Mouse (Mus musculus) liver, postnatal 0 days (tissue): ENCODE measurements at regions not wholly inside any gene's neighbourhood (a gene's known extent, or its start where the extent isn't known, plus 50 kb on each side); places are given as distances from the start of the nearest gene placed in this dataset.

Experiments
- ATAC-seq: fragments of 200-750 bp; cut with Nextera tagmentation; 2 replicates; pipeline ENCODE4 v1.8.0; 2017; ENCODE audit warnings: mild to moderate bottlenecking, moderate library complexity
- DNase-seq: peaks from one replicate; pipeline ENCODE4 v3.0.0-alpha.2; 2016
- H3K27ac ChIP-seq: fragments of 300-500 bp; sonication (generic); 2 replicates; pipeline ENCODE4 v1.5.1; 2014; ENCODE audit warnings: antibody characterized with exemption, moderate library complexity, mild to moderate bottlenecking, low read depth
- H3K27me3 ChIP-seq: fragments of 300-500 bp; sonication (generic); 2 replicates; pipeline ENCODE4 v1.6.1; 2014; ENCODE audit warnings: low read length, control low read depth, mixed read lengths; ENCODE audit not compliant: insufficient read depth
- H3K36me3 ChIP-seq: fragments of 300-500 bp; sonication (generic); replicated peaks from 2 replicates; pipeline ENCODE4 v1.6.1; 2014; ENCODE audit warnings: mild to moderate bottlenecking, control low read depth, low read length, moderate library complexity, mixed read lengths; ENCODE audit not compliant: insufficient read depth
- H3K4me1 ChIP-seq: fragments of 300-500 bp; sonication (generic); 2 replicates; pipeline ENCODE4 v1.6.1; 2014; ENCODE audit warnings: antibody characterized with exemption, mild to moderate bottlenecking, control low read depth; ENCODE audit not compliant: insufficient read depth
- H3K4me2 ChIP-seq: fragments of 300-500 bp; sonication (generic); 2 replicates; pipeline ENCODE4 v1.6.1; 2014; ENCODE audit warnings: low read depth, mild to moderate bottlenecking, low read length, moderate library complexity, mixed read lengths
- H3K4me3 ChIP-seq: fragments of 300-500 bp; sonication (generic); 2 replicates; pipeline ENCODE4 v1.5.1; 2014; ENCODE audit warnings: low read depth, low read length
- H3K9ac ChIP-seq: fragments of 300-500 bp; sonication (generic); replicated peaks from 2 replicates; pipeline ENCODE4 v1.6.1; 2014; ENCODE audit warnings: mild to moderate bottlenecking, moderate library complexity
- H3K9me3 ChIP-seq: fragments of 300-500 bp; sonication (generic); 2 replicates; pipeline ENCODE4 v1.6.1; 2016; ENCODE audit warnings: mild to moderate bottlenecking, control low read depth, low read length, mixed read lengths
- CTCF ChIP-seq: sonication (generic); IDR thresholded peaks from 2 replicates; pipeline ENCODE4 v1.5.1; 2016; ENCODE audit warnings: antibody characterized with exemption, low read depth
- EP300 ChIP-seq: IDR thresholded peaks from 2 replicates; pipeline ENCODE4 v1.6.1; 2016; ENCODE audit warnings: antibody characterized with exemption, low read depth, mild to moderate bottlenecking
- WGBS: fragments of 180-500 bp; shearing (Covaris S2); extraction: QIAGEN DNeasy Blood & Tissue Kit; methylation state at CpG from one replicate; pipeline ENCODE4 v1.1.7; 2014; ENCODE audit not compliant: insufficient replicate concordance; 5-methylcytosine and 5-hydroxymethylcytosine counted together

DNA sequence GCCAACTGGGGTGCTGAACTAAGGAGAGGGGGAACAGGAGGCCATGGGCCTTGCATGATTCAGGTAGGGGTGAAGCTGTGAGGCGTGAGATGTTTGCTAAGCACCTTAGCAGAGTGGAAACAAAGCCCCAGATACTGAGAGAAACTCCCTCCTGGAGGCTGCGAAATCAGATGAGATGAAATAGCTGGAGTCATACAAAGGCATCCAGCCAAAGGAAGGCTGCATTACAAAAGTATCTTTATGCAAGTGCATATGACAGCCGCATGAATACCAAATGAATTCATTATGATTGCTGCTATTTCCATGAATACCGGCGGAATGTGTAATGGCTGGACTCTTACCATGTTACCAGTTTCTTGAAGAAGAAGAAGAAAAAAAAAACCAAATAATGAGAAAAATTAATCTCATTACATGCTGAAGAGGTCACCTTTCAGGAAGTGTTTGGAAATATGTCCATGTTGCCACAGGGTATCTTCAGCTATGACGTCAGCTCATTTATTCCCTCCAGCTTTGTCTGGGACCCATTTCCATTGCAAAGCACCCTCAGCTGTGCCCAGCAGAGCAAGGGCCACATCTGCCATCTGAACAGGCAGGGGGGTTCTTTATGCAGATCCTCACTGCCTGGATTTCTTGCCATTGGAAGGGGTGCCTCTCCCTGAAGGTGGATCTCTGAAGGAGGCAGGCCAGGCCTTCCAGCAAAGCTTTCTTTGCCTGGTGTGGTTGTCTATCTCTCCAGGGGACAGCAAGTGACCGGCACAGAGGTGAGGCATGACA, 551.7 kb upstream of the Mki67 start:
- ATAC-seq (no peak), DNase-seq (no peak)
- Histone ChIP-seq H3K9ac (no peak overlapping the region), H3K4me3 (no peak overlapping the region), H3K4me2 (no peak overlapping the region), H3K27me3 (no peaks in the 10 kb centered on the region), H3K27ac (no peak overlapping the region), H3K36me3 (no peaks in the 10 kb centered on the region), H3K4me1 (no peaks in the 10 kb centered on the region), H3K9me3 (no peaks in the 10 kb centered on the region)
- TF ChIP-seq EP300: no peak
- TF ChIP-seq CTCF: no peak
- WGBS: 81% methylated on average over 7 of the region's 7 CpGs

- no peak for TF ChIP-seq EP300
- no peak for TF ChIP-seq CTCF
- DNase-seq: no peak
Observed at GRCm38 (mm10) chr7:136275651-136276050, 559.5 kb upstream of the Mki67 start.

DNA sequence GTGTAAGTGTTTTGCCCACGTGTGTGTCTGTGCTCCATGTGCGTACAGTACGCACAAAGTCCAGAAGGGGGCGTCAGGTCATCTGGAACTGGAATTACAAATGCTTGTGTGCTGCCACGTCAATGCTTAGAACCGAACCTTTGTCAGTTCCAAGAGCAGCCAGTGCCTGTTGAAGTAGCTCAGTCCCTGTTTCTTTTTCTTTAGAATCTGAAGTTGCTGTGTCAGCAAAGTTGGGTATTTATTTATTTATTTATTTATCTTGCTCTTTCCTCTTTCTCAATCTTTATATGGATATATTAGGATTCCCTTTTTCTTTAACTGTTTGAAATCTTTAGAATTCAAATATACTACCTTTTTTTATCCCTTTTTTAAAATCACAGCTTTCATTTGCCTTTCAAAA, 567.6 kb upstream of the Mki67 start:
- no peak overlapping the region for H3K4me2 ChIP-seq
- no peak overlapping the region for H3K4me3 ChIP-seq
- DNase-seq (no peak), ATAC-seq (no peak)
- WGBS: 83% methylated on average over 6 of the region's 6 CpGs
- H3K27ac ChIP-seq: no peak overlapping the region
- no peaks in the 10 kb centered on the region for H3K9me3 ChIP-seq
- no peaks in the 10 kb centered on the region for H3K36me3 ChIP-seq
- no peaks in the 10 kb centered on the region for H3K27me3 ChIP-seq
- TF ChIP-seq CTCF (no peak), EP300 (no peak)
- H3K9ac ChIP-seq: no peak overlapping the region
- H3K4me1 ChIP-seq: no peaks in the 10 kb centered on the region

More at GRCm38 (mm10) chr7:136275651-136276050, 559.5 kb upstream of the Mki67 start:
- no peak overlapping the region for H3K9ac ChIP-seq
- no peaks in the 10 kb centered on the region for H3K4me1 ChIP-seq
- no peak overlapping the region for H3K4me2 ChIP-seq
- no peak for ATAC-seq
- H3K27me3 ChIP-seq: no peaks in the 10 kb centered on the region
- H3K27ac ChIP-seq: no peak overlapping the region
- H3K4me3 ChIP-seq: no peak overlapping the region
- 70% methylated on average over 10 of the region's 10 CpGs for WGBS
- H3K36me3 ChIP-seq: no peaks in the 10 kb centered on the region
- no peaks in the 10 kb centered on the region for H3K9me3 ChIP-seq

DNA sequence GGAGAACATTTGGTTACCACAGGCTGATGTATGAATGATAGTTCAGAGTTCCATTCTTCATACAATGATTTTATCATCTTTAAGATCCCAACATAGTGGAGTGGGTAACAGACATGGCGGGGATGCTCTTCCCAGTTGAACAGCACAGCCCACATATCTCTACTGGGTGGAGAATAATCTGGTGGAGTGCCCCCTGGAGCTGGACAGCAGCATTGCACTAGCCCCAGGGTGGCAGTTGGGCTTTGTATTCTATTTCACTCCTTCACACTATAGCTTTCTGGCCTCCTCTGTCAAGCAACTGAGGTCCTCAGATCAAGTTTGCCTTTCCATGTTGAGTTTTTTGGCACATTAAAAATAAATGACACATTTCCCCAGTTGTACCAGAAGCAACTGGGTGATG, 569.4 kb upstream of the Mki67 start:
- H3K36me3 ChIP-seq: no peaks in the 10 kb centered on the region
- no peak overlapping the region for H3K4me3 ChIP-seq
- no peak overlapping the region for H3K4me2 ChIP-seq
- no peaks in the 10 kb centered on the region for H3K27me3 ChIP-seq
- H3K9ac ChIP-seq: no peak overlapping the region
- no peaks in the 10 kb centered on the region for H3K9me3 ChIP-seq
- ATAC-seq (no peak), DNase-seq (no peak)
- TF ChIP-seq EP300: no peak
- no peaks in the 10 kb centered on the region for H3K4me1 ChIP-seq
- 73% methylated on average over 1 of the region's 1 CpGs for WGBS
- no peak overlapping the region for H3K27ac ChIP-seq

DNA sequence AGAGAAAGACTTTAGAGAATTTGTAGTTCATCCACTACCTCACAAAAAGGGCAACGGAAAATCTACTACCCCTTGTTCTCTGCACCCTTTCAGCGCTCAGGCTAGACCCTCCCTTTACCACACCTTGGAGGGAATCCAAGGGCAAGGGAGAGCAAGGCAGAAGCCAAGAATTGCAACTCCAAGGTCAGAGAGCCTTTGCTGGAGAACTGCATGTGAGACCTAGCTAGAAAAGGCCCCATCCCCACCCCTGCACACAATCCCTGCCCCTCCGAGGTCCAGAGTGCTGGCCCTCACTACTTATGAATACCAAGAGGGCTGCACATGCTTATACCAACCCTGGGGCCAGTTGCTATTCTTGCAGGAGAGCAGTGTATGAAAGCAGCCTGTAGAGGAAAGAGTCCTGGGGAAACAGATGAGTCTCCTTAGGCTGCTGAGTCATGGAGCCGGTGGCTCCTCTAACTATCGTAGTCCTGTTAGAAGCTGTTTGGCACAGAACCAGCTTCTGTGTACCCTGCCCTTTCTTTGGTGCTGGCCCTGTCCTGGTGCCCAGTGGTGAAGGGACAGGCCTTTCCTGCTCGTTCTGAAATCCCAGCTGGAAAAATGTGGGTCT, 577.5 kb upstream of the Mki67 start:
- H3K36me3 ChIP-seq: no peaks in the 10 kb centered on the region
- no peak for ATAC-seq
- H3K4me1 ChIP-seq: no peaks in the 10 kb centered on the region
- no peak overlapping the region for H3K4me3 ChIP-seq
- no peak overlapping the region for H3K27ac ChIP-seq
- no peaks in the 10 kb centered on the region for H3K9me3 ChIP-seq
- no peak overlapping the region for H3K9ac ChIP-seq
- 71% methylated on average over 6 of the region's 6 CpGs for WGBS
- H3K4me2 ChIP-seq: no peak overlapping the region
- no peak for DNase-seq
- no peaks in the 10 kb centered on the region for H3K27me3 ChIP-seq
- TF ChIP-seq CTCF: no peak
- TF ChIP-seq EP300: no peak

GRCm38 (mm10) chr7:136294445-136294844, 578.3 kb upstream of the Mki67 start:
- WGBS: 39% methylated on average over 4 of the region's 4 CpGs
- Histone ChIP-seq H3K27ac (no peak overlapping the region), H3K4me2 (no peak overlapping the region), H3K36me3 (no peaks in the 10 kb centered on the region), H3K27me3 (no peaks in the 10 kb centered on the region), H3K9ac (no peak overlapping the region), H3K4me1 (no peaks in the 10 kb centered on the region), H3K9me3 (no peaks in the 10 kb centered on the region), H3K4me3 (no peak overlapping the region)
- DNase-seq (peak; percentile 23), ATAC-seq (no peak)
- peak; percentile 67 for TF ChIP-seq CTCF
- no peak for TF ChIP-seq EP300
